ENCODE assay signal across 8 mouse cellular contexts in genomic region chr5:150436629-150437389, GRCm38 (mm10).
DNase-seq lines count a peak whose midpoint lies in the region; ATAC-seq and TF ChIP-seq lines count a peak whose summit lies in the region.

No protein-coding gene starts in this region.

- no peak for TF ChIP-seq CTCF in forebrain, postnatal 0 days (IDR thresholded peaks at IDR 0.05; ENCODE audit: low read depth)
- no peak for TF ChIP-seq CTCF in liver, postnatal 0 days (IDR thresholded peaks at IDR 0.05; ENCODE audit: low read depth)

- no peak overlapping the region for H3K27ac ChIP-seq in forebrain, postnatal 0 days (ENCODE audit: low read depth, low read length)
- H3K27ac ChIP-seq in liver, postnatal 0 days (ENCODE audit: low read depth): peak overlapping the region; percentile 81

- peaks cover 73% of the 10 kb centered on the region for H3K36me3 ChIP-seq in forebrain, postnatal 0 days (ENCODE audit: insufficient read depth)
- H3K36me3 ChIP-seq in liver, postnatal 0 days (replicated peaks; ENCODE audit: insufficient read depth, low read length): peaks cover 18% of the 10 kb centered on the region

- DNase-seq in frontal cortex, postnatal 25 days (ENCODE audit: low spot score in 2 of 2): no peak
- DNase-seq in cerebellum, adult 18-20 months: peak; percentile 80 to 84
- peak; percentile 24 for DNase-seq in forebrain, postnatal 0 days
- peak; percentile 26 to 43 for DNase-seq in kidney, postnatal 36 days
- DNase-seq in liver, postnatal 0 days: peak; percentile 50
- no peak for DNase-seq in urinary bladder, postnatal 25 days (ENCODE audit: low spot score)
- no peak for DNase-seq in spleen, postnatal 10 days (ENCODE audit: low spot score in 2 of 2)

- peak overlapping the region; percentile 17 for H3K4me2 ChIP-seq in forebrain, postnatal 0 days (ENCODE audit: low read depth)
- peak overlapping the region; percentile 61 for H3K4me2 ChIP-seq in liver, postnatal 0 days (ENCODE audit: low read depth, low read length)

- no peak overlapping the region for H3K9ac ChIP-seq in forebrain, postnatal 0 days
- peak overlapping the region; percentile 62 for H3K9ac ChIP-seq in liver, postnatal 0 days (replicated peaks)

- no peak for TF ChIP-seq EP300 in liver, postnatal 0 days (IDR thresholded peaks at IDR 0.05; ENCODE audit: low read depth)

- peak; percentile 69 for ATAC-seq in frontal cortex, adult (ENCODE audit: low TSS enrichment)
- ATAC-seq in forebrain, postnatal 0 days: no peak
- ATAC-seq in liver, postnatal 0 days: peak; percentile 89

- no peak overlapping the region for H3K4me3 ChIP-seq in forebrain, postnatal 0 days (ENCODE audit: low read depth, low read length)
- H3K4me3 ChIP-seq in liver, postnatal 0 days (ENCODE audit: low read depth, low read length): peak overlapping the region; percentile 43

- H3K27me3 ChIP-seq in forebrain, postnatal 0 days (ENCODE audit: insufficient read depth, low read length): no peaks in the 10 kb centered on the region
- H3K27me3 ChIP-seq in liver, postnatal 0 days (ENCODE audit: insufficient read depth, low read length): no peaks in the 10 kb centered on the region

- 31% methylated on average over 34 of the region's 34 CpGs for WGBS in forebrain, postnatal 0 days
- 60% methylated on average over 34 of the region's 34 CpGs for WGBS in liver, postnatal 0 days (ENCODE audit: insufficient replicate concordance)

- 0 out of 2 replicates have a peak, but pooled peaks cover 5% of the 10 kb centered on the region for H3K9me3 ChIP-seq in forebrain, postnatal 0 days (ENCODE audit: low read length)
- H3K9me3 ChIP-seq in liver, postnatal 0 days (ENCODE audit: low read length): peaks cover 3% of the 10 kb centered on the region

- no peaks in the 10 kb centered on the region for H3K4me1 ChIP-seq in forebrain, postnatal 0 days (ENCODE audit: insufficient read depth)
- H3K4me1 ChIP-seq in liver, postnatal 0 days (ENCODE audit: insufficient read depth): no peaks in the 10 kb centered on the region

Comparison
In these comparisons a context has a peak if more than half of its experiments do, and no peak if none do; other contexts are left out.
1. DNase-seq: peak in cerebellum, adult 18-20 months (2 of 2), forebrain, postnatal 0 days (single experiment), kidney, postnatal 36 days (2 of 2) and liver, postnatal 0 days (single experiment); none in frontal cortex, postnatal 25 days (0 of 2), urinary bladder, postnatal 25 days (single experiment) and spleen, postnatal 10 days (0 of 2).